Mouse (Mus musculus) embryonic stem cell, embryonic (primary cell): Measurements from ENCODE around the gene Lpo.

Experiments
- CTCF ChIA-PET, 4 experiments: fragments of 300-600 bp in 2 of 4; fragments of 350-600 bp in 2 of 4; sonication (Branson Sonifier 250); formaldehyde crosslinking; loops; one replicate each; lab custom pipeline; 2022; ENCODE audit warnings: inconsistent platforms in 2 of 4; lab: Charles Lee
- POLR2A ChIA-PET, 4 experiments: fragments of 300-600 bp in 2 of 4; fragments of 350-600 bp in 2 of 4; sonication (Branson Sonifier 250); formaldehyde crosslinking; loops; one replicate each; lab custom pipeline; 2022; ENCODE audit warnings: antibody characterized with exemption in 4 of 4, inconsistent platforms in 1 of 4; lab: Charles Lee

Gene Lpo

DNA sequence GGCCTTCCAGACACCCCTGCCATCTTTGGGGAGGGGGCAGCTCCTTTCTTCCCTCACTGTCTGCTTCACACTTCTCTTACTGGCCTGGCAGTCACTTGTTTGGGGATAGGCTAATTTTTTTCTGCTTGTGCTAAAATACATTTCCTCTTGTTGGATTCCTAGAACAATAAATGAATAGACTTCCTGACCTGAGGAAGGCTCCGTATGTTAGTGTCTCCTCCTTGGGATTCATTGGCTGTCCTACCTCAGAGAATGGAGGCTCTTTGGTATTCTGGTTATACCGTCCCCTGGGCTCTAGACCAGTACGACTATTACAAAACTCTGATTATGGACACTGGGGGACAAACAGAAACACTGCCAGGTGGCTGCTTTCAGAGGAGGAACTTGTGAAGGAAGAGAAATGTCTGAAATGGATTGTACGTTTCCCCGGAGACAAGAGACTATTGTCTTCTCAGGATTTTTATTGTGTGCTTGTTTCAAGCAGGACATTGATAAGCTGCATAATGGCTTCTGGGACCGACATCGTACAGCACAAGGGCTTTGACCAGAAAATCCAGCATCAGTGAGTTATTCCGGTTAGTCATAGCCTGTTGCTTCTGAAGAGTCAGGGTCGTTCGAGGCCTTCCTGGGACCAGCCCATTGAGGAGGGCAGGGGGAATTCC is at the start of gene Lpo:
Gene Lpo (minus strand): TSS at position 51 of the 662 bp plus-strand sequence.
- ChIA-PET POLR2A (no interaction called here), CTCF (no interaction called here)

DNA sequence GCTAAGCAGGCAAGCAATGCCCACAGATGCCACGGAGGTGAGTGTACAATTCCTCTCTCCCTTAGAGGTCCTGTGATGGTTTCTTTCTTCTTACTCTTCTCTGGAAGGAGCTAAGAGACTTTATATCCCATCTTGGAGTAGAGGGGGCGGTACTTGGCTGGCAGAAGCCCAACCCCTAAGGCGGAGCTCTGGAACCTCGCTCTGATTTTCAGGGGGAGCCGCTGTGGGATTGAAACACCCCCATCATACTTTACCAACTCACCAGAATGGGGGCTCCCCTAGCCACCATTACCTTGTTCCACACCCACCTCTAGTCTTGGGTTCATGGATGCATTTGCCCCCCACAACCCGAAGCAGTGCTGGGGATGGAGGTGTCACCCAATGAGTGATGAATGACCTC is 47.3 kb upstream of the Lpo start, which contains the start of gene Epx:
Gene Epx (minus strand): TSS at position 101 of the 400 bp plus-strand sequence.
- CTCF ChIA-PET: interaction anchor here in 3 of 4 experiments (0.6 to 1.3 kb wide), 3 partner anchors 8 kb away, joined by 3 to 8 read pairs (median 4); no protein-coding TSS in a partner anchor
- POLR2A ChIA-PET: interaction anchor here in 2 of 4 experiments (0.5 to 1.8 kb wide), 3 partner anchors 8 to 30 kb away, joined by 3 to 5 read pairs (median 4); no protein-coding TSS in a partner anchor

DNA sequence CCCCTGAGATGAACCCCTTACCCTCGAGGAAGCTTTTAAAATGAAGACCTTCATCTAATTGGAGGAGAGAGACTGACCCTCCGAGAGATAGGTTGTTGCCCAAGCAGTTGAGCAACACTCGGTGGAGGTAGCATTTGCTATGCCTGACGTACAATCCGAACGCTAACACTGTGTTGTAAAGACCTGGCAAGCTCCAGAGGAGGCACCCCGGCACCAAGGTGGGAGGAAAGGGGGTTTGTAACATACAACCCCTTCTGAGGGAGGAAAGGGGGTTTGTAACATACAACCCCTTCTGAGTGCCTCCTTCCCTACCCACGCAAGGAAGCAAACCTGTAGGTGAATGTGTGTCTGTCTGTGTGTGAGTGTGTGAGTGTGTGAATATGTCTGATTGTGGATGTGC is 43.7 kb upstream of the Lpo start:
- POLR2A ChIA-PET: interaction anchor here in 2 of 4 experiments (0.8 to 1.4 kb wide), 3 partner anchors 9 to 25 kb away, joined by 3 to 4 read pairs (median 3); no protein-coding TSS in a partner anchor
- CTCF ChIA-PET: interaction anchor here in 1 of 4 experiments (1.8 kb wide), 1 partner anchor 11 kb away, joined by 6 read pairs; no protein-coding TSS in a partner anchor

DNA sequence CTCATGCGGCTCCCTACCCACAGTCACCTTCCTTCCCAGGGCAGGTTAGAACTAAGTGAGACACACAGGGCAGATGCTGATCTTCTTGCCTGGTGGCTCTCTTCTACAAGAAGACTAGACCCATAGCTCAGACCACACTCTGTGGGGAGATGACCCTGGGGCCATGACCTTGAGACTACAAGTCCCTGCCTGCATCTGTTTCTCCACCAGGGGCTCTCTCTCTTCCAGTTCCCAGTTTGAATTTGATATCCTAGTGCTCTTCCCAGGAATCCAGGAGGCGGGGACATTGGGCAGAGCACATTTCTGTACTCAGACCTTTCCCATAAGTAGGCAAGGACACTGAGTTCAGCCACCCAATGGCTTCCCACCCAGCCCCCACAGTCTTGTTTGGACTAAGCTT is 42.0 kb upstream of the Lpo start:
- ChIA-PET POLR2A (interaction anchor here in 3 of 4 experiments (0.5 to 2.2 kb wide), 8 partner anchors 9 to 177 kb away, joined by 3 to 8 read pairs (median 6); partner anchors contain the start of genes Mks1 (in 1 of the 3) and Srsf1 (in 1 of the 3)), CTCF (interaction anchor here in 3 of 4 experiments (0.5 to 2.1 kb wide), 11 partner anchors 9 to 150 kb away, joined by 3 to 14 read pairs (median 3); no protein-coding TSS in a partner anchor)

DNA sequence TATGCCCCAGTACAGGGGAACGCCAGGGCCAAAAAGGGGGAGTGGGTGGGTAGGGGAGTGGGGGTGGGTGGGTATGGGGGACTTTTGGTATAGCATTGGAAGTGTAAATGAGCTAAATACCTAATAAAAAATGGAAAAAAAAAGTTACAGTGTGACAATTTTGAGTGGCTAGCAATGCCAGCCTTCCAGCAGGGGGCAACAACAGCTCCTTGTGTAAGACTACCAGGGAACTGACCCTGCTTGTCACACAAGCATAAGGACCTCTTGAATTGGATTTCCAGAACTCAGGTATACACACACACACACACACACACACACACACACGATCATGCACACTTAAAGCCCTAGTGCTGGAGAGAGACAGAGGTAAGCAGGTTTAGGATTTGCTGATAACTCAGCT is 38.8 kb upstream of the Lpo start:
- ChIA-PET CTCF (interaction anchor here (0.6 to 1.7 kb wide), 23 partner anchors 9 to 350 kb away, joined by 3 to 10 read pairs (median 3); partner anchors contain the start of genes Mks1 (in 2 of the 4) and Olfr463 (in 1 of the 4)), POLR2A (interaction anchor here in 3 of 4 experiments (0.7 to 1.1 kb wide), 6 partner anchors 16 to 559 kb away, joined by 3 to 4 read pairs (median 3); no protein-coding TSS in a partner anchor)

DNA sequence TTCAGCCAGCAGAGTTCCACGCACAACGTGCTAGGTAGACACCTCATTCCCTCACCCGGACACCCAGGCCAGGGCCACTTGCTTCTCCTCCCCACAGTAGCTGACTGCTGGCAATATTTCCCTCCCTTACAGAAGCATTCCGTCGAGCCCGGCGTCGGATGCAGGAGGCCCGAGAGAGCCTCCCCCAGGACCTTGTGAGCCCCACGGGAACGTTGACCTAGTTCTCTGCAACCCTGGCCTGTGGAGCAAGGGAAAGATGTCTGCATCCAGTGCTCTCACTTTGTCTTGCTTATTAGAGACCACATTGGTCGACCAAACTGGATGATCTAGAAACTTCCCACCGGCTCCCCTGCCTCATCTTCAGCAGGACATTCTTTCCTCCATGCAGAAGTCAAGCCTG is 34.7 kb upstream of the Lpo start:
- ChIA-PET CTCF (no interaction called here), POLR2A (interaction anchor here in 2 of 4 experiments (1.3 to 5.1 kb wide), 4 partner anchors 10 to 13 kb away, joined by 3 to 50 read pairs (median 12); partner anchors contain the start of gene Mks1 (in 1 of the 2))

DNA sequence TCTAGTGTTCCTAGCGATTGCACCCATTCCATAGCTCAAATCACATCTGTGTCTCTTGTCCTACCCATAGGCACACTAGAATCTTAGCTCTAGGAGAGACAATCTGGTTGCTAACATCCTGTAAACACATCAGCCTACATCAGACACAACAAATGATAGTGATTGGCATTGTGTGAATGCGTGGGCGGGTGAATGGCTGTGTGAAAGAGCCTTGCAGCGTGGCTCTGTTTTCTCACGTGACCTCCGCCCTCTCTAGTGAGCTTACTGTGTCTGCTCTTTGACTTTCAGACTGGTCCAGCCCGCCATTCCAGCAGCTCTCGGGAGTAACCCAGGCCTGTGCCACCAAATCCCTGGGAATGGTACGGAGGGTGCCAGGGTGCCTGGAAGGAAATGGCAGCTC is 32.3 kb upstream of the Lpo start:
- ChIA-PET CTCF (interaction anchor here in 2 of 4 experiments (0.9 to 2.0 kb wide), 4 partner anchors 10 to 234 kb away, joined by 3 to 9 read pairs (median 4); no protein-coding TSS in a partner anchor), POLR2A (interaction anchor here in 3 of 4 experiments (0.8 to 5.1 kb wide), 12 partner anchors 8 to 268 kb away, joined by 3 to 50 read pairs (median 4); partner anchors contain the start of gene Mtmr4 (in 1 of the 3))

DNA sequence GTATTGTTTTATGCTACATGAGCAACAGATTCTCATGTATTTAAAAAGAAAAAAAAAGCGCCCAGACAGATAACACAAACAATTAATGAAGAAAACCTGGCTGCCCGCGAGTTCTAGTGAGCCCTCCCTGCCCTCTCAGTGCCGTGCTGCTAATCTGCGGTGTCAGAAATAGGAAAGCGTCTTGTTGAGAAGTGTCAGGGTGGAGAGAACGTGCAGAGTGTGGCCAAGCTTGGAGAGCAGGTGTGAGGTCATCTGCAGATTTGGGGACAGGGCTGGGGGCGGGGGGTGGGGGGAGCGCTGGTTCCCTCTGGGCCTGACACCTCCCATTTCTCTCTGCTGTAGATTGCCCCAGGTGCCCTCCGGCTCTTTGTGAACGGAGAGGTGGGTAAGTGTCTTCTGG is 31.2 kb upstream of the Lpo start:
- ChIA-PET POLR2A (interaction anchor here in 3 of 4 experiments (1.1 to 5.1 kb wide), 7 partner anchors 10 to 267 kb away, joined by 3 to 50 read pairs (median 4); partner anchors contain the start of gene Mtmr4 (in 1 of the 3)), CTCF (no interaction called here)

DNA sequence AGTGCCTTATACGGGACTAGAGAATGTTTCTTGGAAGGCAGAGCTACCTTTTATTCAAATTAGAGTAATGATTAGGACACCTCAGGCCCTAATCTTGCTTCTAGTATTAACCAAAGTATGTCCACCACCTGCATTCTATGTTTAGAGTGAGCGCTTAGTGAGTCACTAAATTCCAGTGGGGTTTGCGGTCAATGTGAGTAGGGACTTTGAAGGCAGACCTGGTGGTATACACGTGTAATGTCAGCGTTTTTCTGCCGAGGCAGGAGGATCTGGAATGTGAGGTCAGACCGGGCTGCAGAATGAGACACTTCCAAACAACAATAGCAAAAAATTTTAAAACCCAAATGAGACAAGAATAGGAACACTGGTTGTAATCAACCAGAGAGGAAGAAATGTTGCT is 26.5 kb upstream of the Lpo start:
- ChIA-PET POLR2A (interaction anchor here in 2 of 4 experiments (0.6 to 1.9 kb wide), 3 partner anchors 10 to 202 kb away, joined by 3 to 9 read pairs (median 8); no protein-coding TSS in a partner anchor), CTCF (interaction anchor here in 1 of 4 experiments (0.5 kb wide), 1 partner anchor 29 kb away, joined by 3 read pairs; no protein-coding TSS in a partner anchor)

DNA sequence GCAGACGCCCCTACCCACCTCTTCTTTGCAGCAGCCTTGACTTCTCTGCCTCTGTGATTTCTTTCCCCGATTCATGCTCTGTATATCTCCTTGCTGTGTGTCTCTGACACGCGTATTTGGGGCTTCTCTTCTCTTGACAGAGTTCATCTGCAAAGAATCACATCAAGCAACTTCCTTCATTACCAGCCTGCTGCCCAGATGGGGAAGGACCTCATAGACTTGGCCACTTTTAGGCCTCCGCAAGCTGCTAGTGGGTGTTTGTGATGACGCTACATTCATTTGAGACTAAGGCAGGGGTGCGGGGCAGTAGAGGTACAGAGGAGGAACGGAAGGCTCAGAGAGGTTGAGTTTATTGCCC is 25.5 kb upstream of the Lpo start:
- POLR2A ChIA-PET: interaction anchor here in 3 of 4 experiments (0.6 to 1.9 kb wide), 17 partner anchors 8 to 1009 kb away, joined by 3 to 9 read pairs (median 4); partner anchors contain the start of gene Tspoap1 (in 1 of the 3)
- CTCF ChIA-PET: interaction anchor here in 3 of 4 experiments (0.7 to 1.1 kb wide), 4 partner anchors 13 to 30 kb away, joined by 3 to 5 read pairs (median 4); no protein-coding TSS in a partner anchor

DNA sequence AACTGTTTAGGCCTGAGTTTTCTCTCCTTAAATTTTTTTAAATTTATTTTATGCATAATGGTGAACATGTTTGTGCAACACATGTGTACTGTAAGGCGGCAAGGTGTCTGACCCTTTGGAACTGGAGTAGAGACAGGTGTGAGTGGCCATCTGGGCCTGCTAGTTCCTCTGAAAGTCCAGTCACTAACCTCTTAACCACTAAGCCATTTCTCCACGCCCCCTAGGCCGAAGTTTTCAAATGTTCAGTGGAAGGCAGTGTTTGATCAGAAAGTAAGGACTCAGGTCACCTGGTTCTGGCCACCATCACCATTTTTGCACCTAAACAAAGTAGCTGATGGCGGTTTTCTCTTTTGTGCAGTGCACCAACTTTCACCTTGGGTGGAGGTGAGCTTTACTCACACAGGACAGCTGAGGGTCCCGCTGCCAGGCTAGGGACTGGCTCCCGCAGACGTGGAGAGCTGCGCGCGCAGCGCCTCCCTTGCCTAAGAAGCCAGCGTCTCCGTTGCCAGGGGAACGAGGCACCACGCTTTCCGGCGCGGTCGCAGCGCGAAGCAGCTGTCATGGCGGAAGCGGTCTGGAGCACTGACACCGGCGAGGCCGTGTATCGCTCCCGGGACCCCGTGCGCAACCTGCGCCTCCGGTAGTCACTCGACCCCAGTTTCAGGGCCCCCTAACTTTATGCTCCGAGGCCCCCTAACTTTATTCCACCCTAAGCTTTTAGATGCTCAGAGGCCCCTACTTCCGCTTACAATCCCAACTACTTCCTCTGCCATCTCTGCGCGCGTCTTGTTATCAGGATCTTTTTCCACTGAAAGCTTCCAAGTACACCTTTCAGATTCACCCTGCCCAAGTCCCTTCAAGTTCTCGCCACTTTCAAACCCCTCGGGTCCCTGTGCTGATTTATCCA is 24.9 kb upstream of the Lpo start, which contains the start of gene Mks1:
Gene Mks1 (plus strand): TSS at position 526 of the 907 bp plus-strand sequence.
- ChIA-PET POLR2A (interaction anchor here in 3 of 4 experiments (0.5 to 1.9 kb wide), 20 partner anchors 9 to 1009 kb away, joined by 3 to 9 read pairs (median 4); partner anchors contain the start of genes Srsf1 (in 1 of the 3) and Tspoap1 (in 1 of the 3)), CTCF (interaction anchor here (0.6 to 1.1 kb wide), 5 partner anchors 14 to 339 kb away, joined by 3 to 5 read pairs (median 4); no protein-coding TSS in a partner anchor)

DNA sequence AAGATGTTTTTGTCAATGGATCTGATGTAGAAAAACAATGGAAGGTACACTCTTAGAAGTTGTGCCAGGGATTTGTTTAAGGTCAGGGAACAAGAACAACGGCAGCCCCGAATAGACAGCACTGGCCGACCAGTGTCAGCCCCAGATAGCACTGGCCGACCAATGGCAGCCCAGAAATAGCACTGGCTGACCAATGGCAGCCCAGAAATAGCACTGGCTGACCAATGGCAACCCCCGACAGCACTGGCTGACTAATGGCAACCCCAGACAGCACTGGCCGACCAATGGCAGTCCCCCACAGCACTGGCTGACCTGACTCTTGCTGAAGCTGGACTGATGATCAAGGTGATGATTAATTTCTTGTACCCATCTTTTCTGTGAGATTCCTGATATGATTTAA is 19.8 kb upstream of the Lpo start:
- CTCF ChIA-PET: interaction anchor here in 1 of 4 experiments (0.5 to 0.7 kb wide), 2 partner anchors 19 to 211 kb away, joined by 3 to 4 read pairs; no protein-coding TSS in a partner anchor
- POLR2A ChIA-PET: interaction anchor here in 2 of 4 experiments (0.6 to 5.4 kb wide), 8 partner anchors 8 to 415 kb away, joined by 3 to 50 read pairs (median 7); partner anchors contain the start of gene Mtmr4 (in 1 of the 2)

DNA sequence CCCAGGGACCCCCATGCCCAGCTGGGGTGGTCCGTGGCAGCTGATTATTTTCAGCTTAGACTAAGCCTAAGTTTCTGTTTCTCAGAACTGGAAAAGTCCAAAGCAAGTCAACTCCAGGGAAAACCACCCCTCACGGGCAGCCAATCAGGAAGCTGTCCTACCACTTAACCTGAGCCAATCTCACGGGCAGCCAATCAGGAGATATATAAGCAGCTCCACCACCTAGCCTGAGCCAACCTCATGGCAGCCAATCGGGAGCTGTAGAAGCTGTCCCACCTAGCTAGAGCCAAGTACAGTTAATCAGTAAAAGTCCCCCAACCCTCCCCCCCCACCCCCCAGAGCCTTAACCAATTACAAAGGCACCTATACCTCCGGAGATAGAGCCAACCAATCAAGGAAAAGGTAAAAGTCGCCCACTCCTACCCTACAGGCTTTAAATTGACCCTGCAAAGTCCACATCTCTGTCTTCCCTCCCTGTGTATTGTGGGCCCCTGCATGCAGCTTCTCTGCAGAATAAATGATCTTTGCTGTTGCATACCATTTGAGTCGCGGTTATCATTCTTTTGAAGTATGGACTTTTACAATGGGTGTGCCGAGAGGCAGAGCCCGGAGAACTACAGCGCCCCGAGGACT is 19.0 kb upstream of the Lpo start:
- POLR2A ChIA-PET: interaction anchor here (0.5 to 5.4 kb wide), 13 partner anchors 10 to 240 kb away, joined by 3 to 42 read pairs (median 4); no protein-coding TSS in a partner anchor
- CTCF ChIA-PET: interaction anchor here in 2 of 4 experiments (0.6 to 1.2 kb wide), 3 partner anchors 36 to 426 kb away, joined by 3 to 5 read pairs (median 3); no protein-coding TSS in a partner anchor

DNA sequence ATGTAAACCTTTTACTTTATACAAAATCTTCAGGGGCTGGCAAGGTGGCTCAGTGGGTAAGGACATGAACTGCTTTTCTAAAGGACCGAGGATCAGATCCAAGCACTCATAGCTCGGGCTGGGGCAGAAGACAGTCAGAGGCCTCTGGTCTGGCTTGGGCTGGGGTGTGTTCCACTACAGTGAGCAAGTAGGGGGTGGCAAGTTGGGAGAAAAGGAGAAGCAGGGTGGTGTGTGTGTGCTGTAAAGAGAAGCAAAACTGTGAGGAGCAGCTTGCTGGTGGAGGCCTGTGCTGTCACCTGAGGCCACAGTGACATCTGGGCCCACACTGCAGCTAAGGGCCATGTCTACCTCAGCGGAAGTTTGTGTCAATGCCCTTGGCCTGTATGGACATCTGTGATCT is 13.3 kb upstream of the Lpo start:
- ChIA-PET POLR2A (interaction anchor here in 2 of 4 experiments (1.1 to 6.1 kb wide), 3 partner anchors 8 to 17 kb away, joined by 3 to 42 read pairs (median 4); no protein-coding TSS in a partner anchor), CTCF (interaction anchor here in 1 of 4 experiments (1.0 kb wide), 1 partner anchor 108 kb away, joined by 11 read pairs; no protein-coding TSS in a partner anchor)

DNA sequence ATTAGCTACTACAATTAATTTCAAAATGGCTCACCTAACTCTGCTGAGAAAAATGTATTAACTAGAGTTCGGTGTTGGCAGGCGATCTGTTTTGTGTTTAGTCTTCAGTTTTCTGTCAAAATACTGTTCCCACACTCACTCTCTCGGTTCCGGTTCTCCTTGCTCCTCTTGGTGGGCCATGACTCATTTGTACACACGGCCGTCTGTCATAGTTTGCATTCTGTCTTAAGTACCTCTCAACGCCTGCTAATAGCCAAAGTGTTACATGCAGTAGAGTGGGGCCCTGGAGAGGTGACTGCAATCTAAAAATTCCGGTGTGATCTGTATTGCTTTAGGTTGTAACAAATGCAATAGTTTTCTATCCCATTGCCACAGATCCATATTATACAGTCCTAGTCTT is 12.6 kb upstream of the Lpo start:
- POLR2A ChIA-PET: interaction anchor here in 2 of 4 experiments (0.8 to 6.1 kb wide), 2 partner anchors 9 to 10 kb away, joined by 3 to 42 read pairs; no protein-coding TSS in a partner anchor
- CTCF ChIA-PET: no interaction called here

DNA sequence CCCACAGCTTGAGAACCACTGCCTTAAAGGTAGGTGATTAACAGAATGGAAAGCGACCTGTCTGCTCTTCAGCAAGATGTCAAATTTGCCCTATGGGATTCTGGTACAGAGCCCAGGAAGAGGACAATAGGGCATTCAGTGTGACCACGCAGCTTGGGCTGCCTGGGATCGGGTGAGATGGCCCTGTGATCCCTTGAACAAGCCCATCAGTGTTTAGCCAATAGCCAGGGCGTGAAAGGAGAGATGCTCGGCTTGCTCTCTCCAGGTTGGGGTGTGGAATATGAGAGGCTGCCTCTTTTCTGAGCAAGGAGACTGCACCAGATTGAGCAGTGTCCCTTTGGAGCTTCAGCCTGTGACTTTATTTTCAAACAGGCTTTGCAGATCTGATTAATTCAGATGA is 6.6 kb downstream of the Lpo start:
- ChIA-PET CTCF (interaction anchor here in 1 of 4 experiments (0.5 kb wide), 1 partner anchor 37 kb away, joined by 3 read pairs; no protein-coding TSS in a partner anchor), POLR2A (interaction anchor here in 1 of 4 experiments (1.0 kb wide), 1 partner anchor 20 kb away, joined by 3 read pairs; no protein-coding TSS in a partner anchor)
